17 mouse cellular contexts compared by ENCODE assay signal in genomic region chr17:71660390-71660789, GRCm38 (mm10). TPM values are rescaled to one million over a fixed set of nuclear protein-coding genes. Genes with fewer than 3 reads are reported as not detected.
"Had no signal": no experiment of that assay in that cellular context is flagged by ENCODE, and none has a peak within 500 bp of the region (broad histone marks: within the 10 kb centered on the region; RNA-seq: fewer than 3 reads in every experiment).

No protein-coding gene starts in this region.

- H3K4me1 ChIP-seq: stomach, embryonic 15.5 days had no signal

- DNase-seq: retina, postnatal 1 day; right cerebral cortex, adult 18-20 months; right cerebral cortex, postnatal 14 days; right cerebral cortex, postnatal 25 days; right cerebral cortex, postnatal 4 days; spleen, adult 18-20 months; thymus, adult 18-20 months; thymus, adult 2 months; thymus, postnatal 14 days; thymus, postnatal 25 days; thymus, postnatal 36 days; thymus, postnatal 4 days had no signal

- H3K27me3 ChIP-seq: neural tube, embryonic 13.5 days; neural tube, embryonic 15.5 days; stomach, embryonic 15.5 days had no signal

- H3K4me2 ChIP-seq: neural tube, embryonic 13.5 days; neural tube, embryonic 15.5 days; stomach, embryonic 15.5 days had no signal

- H3K9ac ChIP-seq: neural tube, embryonic 13.5 days; neural tube, embryonic 15.5 days; stomach, embryonic 15.5 days had no signal

- H3K9me3 ChIP-seq: neural tube, embryonic 13.5 days; neural tube, embryonic 15.5 days; stomach, embryonic 15.5 days had no signal

- H3K4me3 ChIP-seq: neural tube, embryonic 13.5 days; neural tube, embryonic 15.5 days; stomach, embryonic 15.5 days had no signal

- H3K27ac ChIP-seq: neural tube, embryonic 13.5 days; neural tube, embryonic 15.5 days; stomach, embryonic 15.5 days; stomach, postnatal 0 days had no signal

RNA-seq across cellular contexts. Expression of gene Togaram2, which starts 12.7 kb away (rescaled TPM):
- total RNA-seq: neutrophil, adult 5-6 weeks had no signal
